Mouse (Mus musculus) neural tube, embryonic 13.5 days (tissue): ENCODE measurements at regions not wholly inside any gene's neighbourhood (a gene's known extent, or its start where the extent isn't known, plus 50 kb on each side); places are given as distances from the start of the nearest gene placed in this dataset.

Experiments
- ATAC-seq: fragments of 200-750 bp; cut with Nextera tagmentation; 2 replicates; pipeline ENCODE4 v1.8.0; 2017; ENCODE audit warnings: low read depth, mild to moderate bottlenecking, moderate TSS enrichment, moderate library complexity
- H3K27ac ChIP-seq: fragments of 300-500 bp; sonication (generic); replicated peaks from 2 replicates; pipeline ENCODE4 v1.5.1; 2015; ENCODE audit warnings: moderate library complexity, mild to moderate bottlenecking, inconsistent platforms
- H3K27me3 ChIP-seq: fragments of 300-500 bp; sonication (generic); 2 replicates; pipeline ENCODE4 v1.6.1; 2015; ENCODE audit warnings: mild to moderate bottlenecking, inconsistent platforms
- H3K36me3 ChIP-seq: fragments of 300-500 bp; sonication (generic); 2 replicates; pipeline ENCODE4 v1.6.1; 2015; ENCODE audit warnings: mild to moderate bottlenecking, inconsistent platforms
- H3K4me1 ChIP-seq: fragments of 300-500 bp; sonication (generic); replicated peaks from 2 replicates; pipeline ENCODE4 v1.6.1; 2015; ENCODE audit warnings: inconsistent platforms
- H3K4me2 ChIP-seq: fragments of 300-500 bp; sonication (generic); 2 replicates; pipeline ENCODE4 v1.6.1; 2015; ENCODE audit warnings: inconsistent platforms, mild to moderate bottlenecking, moderate library complexity
- H3K4me3 ChIP-seq: fragments of 300-500 bp; sonication (generic); 2 replicates; pipeline ENCODE4 v1.5.1; 2015; ENCODE audit warnings: mild to moderate bottlenecking, inconsistent platforms
- H3K9ac ChIP-seq: fragments of 300-500 bp; sonication (generic); 2 replicates; pipeline ENCODE4 v1.6.1; 2015; ENCODE audit warnings: moderate library complexity, mild to moderate bottlenecking, inconsistent platforms
- H3K9me3 ChIP-seq: fragments of 300-500 bp; sonication (generic); 2 replicates; pipeline ENCODE4 v1.6.1; 2016; ENCODE audit warnings: inconsistent platforms
- WGBS: fragments of 180-500 bp; shearing (Covaris S2); methylation state at CpG from one replicate; pipeline ENCODE4 v1.1.7; 2015; 5-methylcytosine and 5-hydroxymethylcytosine counted together

GRCm38 (mm10) chr4:105948326-105948725 is 158.7 kb downstream of the Gm12728 start:
- H3K27me3 ChIP-seq: no peaks in the 10 kb centered on the region
- H3K27ac ChIP-seq: no peak overlapping the region
- no peak overlapping the region for H3K4me2 ChIP-seq
- ATAC-seq: no peak
- H3K9me3 ChIP-seq: no peaks in the 10 kb centered on the region
- 86% methylated on average over 5 of the region's 5 CpGs for WGBS
- no peak overlapping the region for H3K9ac ChIP-seq
- H3K4me3 ChIP-seq: no peak overlapping the region
- 0 out of 2 replicates have a peak, but pooled peaks cover 3% of the 10 kb centered on the region for H3K4me1 ChIP-seq
- no peaks in the 10 kb centered on the region for H3K36me3 ChIP-seq

- Histone ChIP-seq H3K4me1 (no peaks in the 10 kb centered on the region), H3K36me3 (no peaks in the 10 kb centered on the region), H3K27me3 (no peaks in the 10 kb centered on the region), H3K4me2 (no peak overlapping the region), H3K27ac (no peak overlapping the region), H3K9ac (no peak overlapping the region), H3K9me3 (no peaks in the 10 kb centered on the region), H3K4me3 (no peak overlapping the region)
- no peak for ATAC-seq
- 81% methylated on average over 3 of the region's 3 CpGs for WGBS
Observed at GRCm38 (mm10) chr4:105952406-105952805, 162.7 kb downstream of the Gm12728 start.

GRCm38 (mm10) chr4:105956516-105956915 is 166.8 kb downstream of the Gm12728 start:
- no peaks in the 10 kb centered on the region for H3K9me3 ChIP-seq
- no peaks in the 10 kb centered on the region for H3K36me3 ChIP-seq
- H3K27ac ChIP-seq: no peak overlapping the region
- H3K4me3 ChIP-seq: no peak overlapping the region
- ATAC-seq: no peak
- H3K4me1 ChIP-seq: no peaks in the 10 kb centered on the region
- no peak overlapping the region for H3K9ac ChIP-seq
- WGBS: 48% methylated on average over 2 of the region's 2 CpGs
- H3K4me2 ChIP-seq: no peak overlapping the region
- no peaks in the 10 kb centered on the region for H3K27me3 ChIP-seq

- Histone ChIP-seq H3K9me3 (no peaks in the 10 kb centered on the region), H3K4me2 (no peak overlapping the region), H3K36me3 (no peaks in the 10 kb centered on the region), H3K4me3 (no peak overlapping the region), H3K4me1 (no peaks in the 10 kb centered on the region), H3K27me3 (no peaks in the 10 kb centered on the region), H3K27ac (no peak overlapping the region), H3K9ac (no peak overlapping the region)
- no peak for ATAC-seq
- 80% methylated on average over 5 of the region's 5 CpGs for WGBS
Observed at GRCm38 (mm10) chr4:105958331-105958730, 168.7 kb downstream of the Gm12728 start.

- H3K4me2 ChIP-seq: no peak overlapping the region
- no peak overlapping the region for H3K27ac ChIP-seq
- no peak overlapping the region for H3K4me3 ChIP-seq
- no peaks in the 10 kb centered on the region for H3K36me3 ChIP-seq
- H3K9ac ChIP-seq: no peak overlapping the region
- H3K9me3 ChIP-seq: no peaks in the 10 kb centered on the region
- no peak for ATAC-seq
- H3K27me3 ChIP-seq: no peaks in the 10 kb centered on the region
- 77% methylated on average over 8 of the region's 8 CpGs for WGBS
- no peaks in the 10 kb centered on the region for H3K4me1 ChIP-seq
Observed at GRCm38 (mm10) chr4:105961686-105962360, 172.2 kb downstream of the Gm12728 start.

GRCm38 (mm10) chr4:105962542-105962941 is 172.9 kb downstream of the Gm12728 start:
- Histone ChIP-seq H3K4me3 (no peak overlapping the region), H3K36me3 (no peaks in the 10 kb centered on the region), H3K9me3 (no peaks in the 10 kb centered on the region), H3K4me1 (no peaks in the 10 kb centered on the region), H3K9ac (no peak overlapping the region), H3K27ac (no peak overlapping the region), H3K4me2 (no peak overlapping the region), H3K27me3 (no peaks in the 10 kb centered on the region)
- no peak for ATAC-seq
- WGBS: 58% methylated on average over 7 of the region's 7 CpGs

GRCm38 (mm10) chr4:105968324-105968723 is 178.7 kb downstream of the Gm12728 start:
- H3K36me3 ChIP-seq: no peaks in the 10 kb centered on the region
- H3K9ac ChIP-seq: no peak overlapping the region
- H3K27ac ChIP-seq: no peak overlapping the region
- H3K27me3 ChIP-seq: no peaks in the 10 kb centered on the region
- no peak overlapping the region for H3K4me2 ChIP-seq
- no peaks in the 10 kb centered on the region for H3K9me3 ChIP-seq
- no peak overlapping the region for H3K4me3 ChIP-seq
- no peak for ATAC-seq
- WGBS: 58% methylated on average over 4 of the region's 4 CpGs
- H3K4me1 ChIP-seq: peaks cover 6% of the 10 kb centered on the region; the same call in 1 of the 2 replicates

GRCm38 (mm10) chr4:105969628-105970027 is 180.0 kb downstream of the Gm12728 start:
- no peaks in the 10 kb centered on the region for H3K36me3 ChIP-seq
- peaks cover 6% of the 10 kb centered on the region; the same call in 1 of the 2 replicates for H3K4me1 ChIP-seq
- H3K27ac ChIP-seq: no peak overlapping the region
- 0% methylated on average over 2 of the region's 2 CpGs for WGBS
- H3K9me3 ChIP-seq: no peaks in the 10 kb centered on the region
- H3K4me2 ChIP-seq: no peak overlapping the region
- H3K27me3 ChIP-seq: no peaks in the 10 kb centered on the region
- no peak overlapping the region for H3K9ac ChIP-seq
- H3K4me3 ChIP-seq: no peak overlapping the region
- ATAC-seq: no peak

- Histone ChIP-seq H3K4me3 (no peak overlapping the region), H3K9ac (no peak overlapping the region), H3K27me3 (no peaks in the 10 kb centered on the region), H3K9me3 (no peaks in the 10 kb centered on the region), H3K36me3 (no peaks in the 10 kb centered on the region), H3K4me1 (peaks cover 6% of the 10 kb centered on the region; the same call in 1 of the 2 replicates), H3K27ac (no peak overlapping the region), H3K4me2 (no peak overlapping the region)
- no peak for ATAC-seq
- 79% methylated on average over 3 of the region's 3 CpGs for WGBS
Observed at GRCm38 (mm10) chr4:105970056-105970455, 180.4 kb downstream of the Gm12728 start.

- no peak overlapping the region for H3K4me3 ChIP-seq
- H3K27me3 ChIP-seq: no peaks in the 10 kb centered on the region
- H3K9me3 ChIP-seq: no peaks in the 10 kb centered on the region
- H3K4me1 ChIP-seq: peaks cover 6% of the 10 kb centered on the region; the same call in 1 of the 2 replicates
- H3K27ac ChIP-seq: no peak overlapping the region
- 91% methylated on average over 3 of the region's 3 CpGs for WGBS
- no peak overlapping the region for H3K9ac ChIP-seq
- no peak overlapping the region for H3K4me2 ChIP-seq
- ATAC-seq: no peak
- no peaks in the 10 kb centered on the region for H3K36me3 ChIP-seq
Observed at GRCm38 (mm10) chr4:105972736-105973135, 183.1 kb downstream of the Gm12728 start.

- Histone ChIP-seq H3K27me3 (no peaks in the 10 kb centered on the region), H3K9me3 (no peaks in the 10 kb centered on the region), H3K4me1 (peaks cover 6% of the 10 kb centered on the region; the same call in 1 of the 2 replicates), H3K4me3 (no peak overlapping the region), H3K4me2 (no peak overlapping the region), H3K9ac (no peak overlapping the region), H3K27ac (no peak overlapping the region), H3K36me3 (no peaks in the 10 kb centered on the region)
- no peak for ATAC-seq
- WGBS: 85% methylated on average over 6 of the region's 6 CpGs
Observed at GRCm38 (mm10) chr4:105973769-105974397, 184.2 kb downstream of the Gm12728 start.

GRCm38 (mm10) chr4:105974948-105975347 is 185.3 kb downstream of the Gm12728 start:
- Histone ChIP-seq H3K9ac (no peak overlapping the region), H3K4me2 (no peak overlapping the region), H3K36me3 (no peaks in the 10 kb centered on the region), H3K4me1 (no peaks in the 10 kb centered on the region), H3K4me3 (no peak overlapping the region), H3K9me3 (no peaks in the 10 kb centered on the region), H3K27ac (no peak overlapping the region), H3K27me3 (no peaks in the 10 kb centered on the region)
- ATAC-seq: no peak
- WGBS: 74% methylated on average over 4 of the region's 4 CpGs

GRCm38 (mm10) chr4:105979048-105979447 is 189.4 kb downstream of the Gm12728 start:
- H3K36me3 ChIP-seq: no peaks in the 10 kb centered on the region
- no peak for ATAC-seq
- no peaks in the 10 kb centered on the region for H3K4me1 ChIP-seq
- no peaks in the 10 kb centered on the region for H3K27me3 ChIP-seq
- no peak overlapping the region for H3K9ac ChIP-seq
- no peaks in the 10 kb centered on the region for H3K9me3 ChIP-seq
- no peak overlapping the region for H3K4me2 ChIP-seq
- 83% methylated on average over 5 of the region's 5 CpGs for WGBS
- H3K27ac ChIP-seq: no peak overlapping the region
- H3K4me3 ChIP-seq: no peak overlapping the region
